ENCODE assay signal across 8 mouse cellular contexts in the genomic region with DNA sequence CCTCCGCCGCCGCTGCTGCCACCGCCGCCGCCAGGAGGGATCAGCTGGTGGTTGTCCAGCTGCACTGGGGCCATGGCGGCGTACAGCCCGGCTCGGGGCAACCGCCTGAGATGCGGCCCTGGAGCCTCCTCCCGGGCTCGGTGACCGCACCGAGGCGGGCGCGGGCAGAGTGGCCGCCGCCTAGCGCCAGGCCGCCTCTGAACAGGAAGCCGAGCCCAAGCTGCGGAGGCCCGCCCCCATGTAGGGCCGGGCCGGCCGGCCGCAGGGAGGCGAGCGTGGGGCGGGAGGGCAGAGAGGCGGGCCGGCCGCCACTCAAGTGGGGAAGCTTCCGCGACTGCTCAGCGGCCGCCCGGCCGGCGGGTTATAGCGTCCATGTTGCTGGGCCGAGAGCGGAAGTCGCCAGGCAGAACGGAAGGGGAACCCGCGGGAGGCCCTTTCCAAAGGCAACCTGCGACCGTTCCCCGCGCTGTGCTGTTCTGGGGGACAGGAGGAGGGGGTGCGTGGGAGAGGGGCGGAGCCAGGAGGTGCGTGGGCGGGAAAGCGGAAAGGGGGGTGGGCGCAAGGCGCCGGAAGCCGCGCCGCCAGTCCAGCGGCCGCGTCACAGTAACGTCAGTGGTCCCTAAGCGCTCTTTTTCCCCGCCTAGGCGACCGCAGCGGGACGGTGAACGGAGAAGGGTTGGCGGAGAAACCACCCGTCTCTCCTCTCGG. TPM values are rescaled to one million over a fixed set of nuclear protein-coding genes. Genes with fewer than 3 reads are reported as not detected.
DNase-seq lines count a peak whose midpoint lies in the region; ATAC-seq and TF ChIP-seq lines count a peak whose summit lies in the region.

A gene (minus strand): TSS at position 448 of the 708 bp plus-strand sequence.

- H3K9me3 ChIP-seq in heart, embryonic 12.5 days (replicated peaks), result 0 out of 2 replicates have a peak, but pooled peaks cover 3% of the 10 kb centered on the region
- no peaks in the 10 kb centered on the region for H3K9me3 ChIP-seq in kidney, postnatal 0 days (replicated peaks; ENCODE audit: low read length)
- no peaks in the 10 kb centered on the region for H3K9me3 ChIP-seq in liver, embryonic 11.5 days (ENCODE audit: control insufficient read depth, low read length)

- H3K27ac ChIP-seq in brown adipose tissue, adult 24 weeks (replicated peaks; ENCODE audit: low read depth, low read length), result peak within 1 kb of the TSS; percentile 89
- peak within 1 kb of the TSS; percentile 98 for H3K27ac ChIP-seq in heart, embryonic 12.5 days (ENCODE audit: poor library complexity, severe bottlenecking)
- peak within 1 kb of the TSS; percentile 96 for H3K27ac ChIP-seq in kidney, postnatal 0 days
- H3K27ac ChIP-seq in liver, embryonic 11.5 days (ENCODE audit: low read depth, low read length), result peak within 1 kb of the TSS; percentile 96

- peak within 1 kb of the TSS; percentile 93 for H3K9ac ChIP-seq in heart, embryonic 12.5 days
- peak within 1 kb of the TSS; percentile 80 for H3K9ac ChIP-seq in kidney, postnatal 0 days (ENCODE audit: low read depth, low read length)
- peak within 1 kb of the TSS; percentile 79 for H3K9ac ChIP-seq in liver, embryonic 11.5 days (ENCODE audit: low read depth, low read length)

- H3ac ChIP-seq in myocyte (ENCODE audit: control insufficient read depth, insufficient read length), result peak within 1 kb of the TSS; percentile 19

- peak; percentile 39; the same call in 1 of the 2 replicates for TF ChIP-seq CTCF in kidney, postnatal 0 days (IDR thresholded peaks at IDR 0.05; ENCODE audit: low read depth)

- ATAC-seq in CD4-positive, CD25-positive, alpha-beta regulatory T cell, adult 4 months, result peak; percentile 72
- peak; percentile 93 for ATAC-seq in erythroid progenitor cell, adult 5-6 weeks (replicated peaks; ENCODE audit: low FRiP score, poor library complexity, severe bottlenecking)
- ATAC-seq in heart, embryonic 12.5 days (ENCODE audit: insufficient number of reproducible peaks, low FRiP score), result peak; percentile 97
- ATAC-seq in kidney, postnatal 0 days (replicated peaks; ENCODE audit: low FRiP score, low read depth), result peak; percentile 98
- peak; percentile 96 for ATAC-seq in liver, embryonic 11.5 days (replicated peaks; ENCODE audit: low FRiP score)

- WGBS in heart, embryonic 12.5 days, result 5% methylated on average over 74 of the region's 79 CpGs
- WGBS in kidney, postnatal 0 days, result 15% methylated on average over 69 of the region's 79 CpGs
- 3% methylated on average over 48 of the region's 79 CpGs for WGBS in liver, embryonic 11.5 days

- peaks cover 43% of the 10 kb centered on the region for H3K79me2 ChIP-seq in myocyte (ENCODE audit: control insufficient read depth, insufficient read depth)

- H3K4me2 ChIP-seq in heart, embryonic 12.5 days, result peak within 1 kb of the TSS; percentile 68
- peak within 1 kb of the TSS; percentile 55 for H3K4me2 ChIP-seq in kidney, postnatal 0 days (ENCODE audit: low read length)
- peak within 1 kb of the TSS; percentile 72 for H3K4me2 ChIP-seq in liver, embryonic 11.5 days
- H3K4me2 ChIP-seq in myocyte (ENCODE audit: low read depth), result peak within 1 kb of the TSS; percentile 84

- peak; percentile 93 for DNase-seq in kidney, postnatal 0 days (ENCODE audit: low spot score)
- peak; percentile 81 for DNase-seq in liver, embryonic 11.5 days (ENCODE audit: low spot score)
- DNase-seq in spleen, postnatal 4 days (ENCODE audit: low spot score in 2 of 2), result peak; percentile 81 to 90

- no peaks in the 10 kb centered on the region for H3K4me1 ChIP-seq in brown adipose tissue, adult 24 weeks (ENCODE audit: control insufficient read depth, insufficient read depth, insufficient read length, low read length)
- H3K4me1 ChIP-seq in heart, embryonic 12.5 days (replicated peaks), result peaks cover 8% of the 10 kb centered on the region
- H3K4me1 ChIP-seq in kidney, postnatal 0 days (replicated peaks; ENCODE audit: insufficient read depth, low read length), result no peaks in the 10 kb centered on the region
- no peaks in the 10 kb centered on the region for H3K4me1 ChIP-seq in liver, embryonic 11.5 days (replicated peaks; ENCODE audit: control insufficient read depth, insufficient read depth, low read length)

- TF ChIP-seq POLR2A in myocyte (IDR thresholded peaks at IDR 0.05; ENCODE audit: insufficient read length, low read depth), result peak; percentile 85

- H3K36me3 ChIP-seq in heart, embryonic 12.5 days, result no peaks in the 10 kb centered on the region
- H3K36me3 ChIP-seq in kidney, postnatal 0 days (ENCODE audit: insufficient read depth, low read length), result no peaks in the 10 kb centered on the region
- H3K36me3 ChIP-seq in liver, embryonic 11.5 days (ENCODE audit: control insufficient read depth, insufficient read depth, low read length), result no peaks in the 10 kb centered on the region
- H3K36me3 ChIP-seq in myocyte (ENCODE audit: control insufficient read depth, insufficient read depth), result no peaks in the 10 kb centered on the region

- H3K4me3 ChIP-seq in brown adipose tissue, adult 24 weeks (ENCODE audit: insufficient read depth, low read depth, low read length), result peak within 1 kb of the TSS; percentile 98
- H3K4me3 ChIP-seq in heart, embryonic 12.5 days, result peak within 1 kb of the TSS; percentile 91
- peak within 1 kb of the TSS; percentile 59 for H3K4me3 ChIP-seq in kidney, postnatal 0 days (replicated peaks; ENCODE audit: low read depth, low read length)
- peak within 1 kb of the TSS; percentile 76 for H3K4me3 ChIP-seq in liver, embryonic 11.5 days (ENCODE audit: low read depth, low read length)
- peak within 1 kb of the TSS; percentile 43 for H3K4me3 ChIP-seq in myocyte

- peaks cover 18% of the 10 kb centered on the region for H3K27me3 ChIP-seq in heart, embryonic 12.5 days (replicated peaks)
- no peaks in the 10 kb centered on the region for H3K27me3 ChIP-seq in kidney, postnatal 0 days (ENCODE audit: insufficient read depth, low read length)
- peaks cover 15% of the 10 kb centered on the region for H3K27me3 ChIP-seq in liver, embryonic 11.5 days (replicated peaks; ENCODE audit: control insufficient read depth, insufficient read depth, low read length)
- H3K27me3 ChIP-seq in myocyte (ENCODE audit: control insufficient read depth, insufficient read depth, insufficient read length), result no peaks in the 10 kb centered on the region

TF ChIP-seq in myocyte, 11 proteins besides CTCF, POLR2A, EP300 and RAD21:
- TF ChIP-seq MYOG (IDR thresholded peaks at IDR 0.05; ENCODE audit: control insufficient read depth in 1 of 3, insufficient read depth in 1 of 3, insufficient read length in 2 of 3, low read depth in 2 of 3) (peak in 1 of 3 experiments; percentile 6), MAX (IDR thresholded peaks at IDR 0.05; ENCODE audit: low read depth) (no peak), POLR2AphosphoS2 (IDR thresholded peaks at IDR 0.05; ENCODE audit: insufficient read length, low read depth) (peak; percentile 56)
TF ChIP-seq in myocyte: peak in this region for 2.

RNA-seq across cellular contexts. Expression of the gene that starts here (rescaled TPM):
- polyA plus RNA-seq in CD4-positive, CD25-positive, alpha-beta regulatory T cell, adult 4 months (2017; shearing (Covaris generic)), result 10 to 100 TPM in 1 of 2 experiments, 1 to 10 TPM in 1; 7.1 to 11.7 TPM
- polyA plus RNA-seq in brown adipose tissue, adult 24 weeks (2012; ENCODE audit: insufficient read depth, insufficient read length, missing spikeins), result 8.1 and 8.8 TPM in 2 replicates
- 75.7 and 92.6 TPM in 2 replicates for total RNA-seq in erythroid progenitor cell, adult 5-6 weeks (2015; ENCODE audit: low replicate concordance)
- 28.1 and 33.9 TPM in 2 replicates for total RNA-seq in erythroid progenitor cell, adult 5-6 weeks (2017; ENCODE audit: low replicate concordance)
- polyA plus RNA-seq in heart, embryonic 12.5 days (2016; fragmentation: Nextera tagmentation; extraction: Ambion mirVana), result 30.2 and 32.6 TPM in 2 replicates
- 9.6 and 10.4 TPM in 2 replicates for polyA plus RNA-seq in kidney, postnatal 0 days (2015; fragmentation: Nextera tagmentation; extraction: Ambion mirVana)
- polyA plus RNA-seq in liver, embryonic 11.5 days (2014; fragmentation: Nextera tagmentation; extraction: Ambion mirVana), result 14.6 and 16.6 TPM in 2 replicates
- polyA plus RNA-seq in myocyte (2012; fragmentation: generic; extraction: Trizol), result 8.4 TPM

Comparison
In these comparisons a context has a peak if more than half of its experiments do, and no peak if none do; other contexts are left out.
1. Peak in every context shown above with its lines: DNase-seq, ATAC-seq, H3K4me3 ChIP-seq and H3K27ac ChIP-seq.
2. H3K4me3 ChIP-seq: peak in every context shown above with its lines; median percentile 98 in brown adipose tissue, adult 24 weeks; 91 in heart, embryonic 12.5 days; 76 in liver, embryonic 11.5 days; 59 in kidney, postnatal 0 days; 43 in myocyte.